Mouse (Mus musculus) bone marrow macrophage, adult 2 months (primary cell): Measurements from ENCODE around the gene H2afy. TPM values are rescaled to one million over a fixed set of nuclear protein-coding genes. Genes with fewer than 3 reads are reported as not detected.

Experiments
- H3K27ac ChIP-seq: 2 replicates; pipeline ENCODE4 v1.5.1; 2012; ENCODE audit warnings: low read depth, low read length; ENCODE audit not compliant: insufficient read depth
- H3K4me1 ChIP-seq: 2 replicates; pipeline ENCODE4 v1.6.1; 2012; ENCODE audit warnings: low read length; ENCODE audit not compliant: control insufficient read depth, insufficient read depth
- H3K4me3 ChIP-seq: 2 replicates; pipeline ENCODE4 v1.5.1; 2012; ENCODE audit warnings: mild to moderate bottlenecking, low read length, moderate library complexity; ENCODE audit not compliant: insufficient read depth
- CTCF ChIP-seq: IDR thresholded peaks from 2 replicates; pipeline ENCODE4 v1.5.1; 2012; ENCODE audit warnings: low read depth, mild to moderate bottlenecking, low read length, moderate library complexity
- POLR2A ChIP-seq: IDR thresholded peaks from 2 replicates; pipeline ENCODE4 v1.6.1; 2012; ENCODE audit warnings: mild to moderate bottlenecking, low read depth, low read length, borderline replicate concordance
- polyA plus RNA-seq: library from polyadenylated mRNA; stranded (reverse); fragments of >200 nt; gene quantifications from 2 replicates; pipeline ENCODE4 v1.2.4, GENCODE M21; 2012; ENCODE audit not compliant: missing spikeins, insufficient read depth, insufficient read length

The H2afy gene
- polyA plus RNA-seq, 1 experiment: 179 TPM

DNA sequence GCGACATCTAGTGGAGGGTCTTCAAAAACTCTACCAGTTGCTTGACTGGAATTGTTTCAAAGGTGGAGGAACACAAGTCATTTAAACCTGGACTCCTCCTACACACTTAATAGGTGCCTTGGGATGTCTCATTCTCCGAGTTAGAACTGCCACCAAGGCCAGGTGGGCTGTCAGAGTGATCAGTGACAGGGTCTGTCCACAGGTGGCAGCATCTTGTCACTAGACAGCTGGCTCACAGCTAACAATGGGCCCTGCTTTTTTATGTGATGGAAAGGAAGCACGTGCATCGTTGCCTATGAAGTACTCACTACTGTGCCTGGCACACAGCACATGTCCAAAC lies 63.9 kb downstream of the H2afy start:
- TF ChIP-seq CTCF (no peak), POLR2A (no peak)
- Histone ChIP-seq H3K27ac (no peak overlapping the region), H3K4me1 (peaks cover 3% of the 10 kb centered on the region), H3K4me3 (no peak overlapping the region)

DNA sequence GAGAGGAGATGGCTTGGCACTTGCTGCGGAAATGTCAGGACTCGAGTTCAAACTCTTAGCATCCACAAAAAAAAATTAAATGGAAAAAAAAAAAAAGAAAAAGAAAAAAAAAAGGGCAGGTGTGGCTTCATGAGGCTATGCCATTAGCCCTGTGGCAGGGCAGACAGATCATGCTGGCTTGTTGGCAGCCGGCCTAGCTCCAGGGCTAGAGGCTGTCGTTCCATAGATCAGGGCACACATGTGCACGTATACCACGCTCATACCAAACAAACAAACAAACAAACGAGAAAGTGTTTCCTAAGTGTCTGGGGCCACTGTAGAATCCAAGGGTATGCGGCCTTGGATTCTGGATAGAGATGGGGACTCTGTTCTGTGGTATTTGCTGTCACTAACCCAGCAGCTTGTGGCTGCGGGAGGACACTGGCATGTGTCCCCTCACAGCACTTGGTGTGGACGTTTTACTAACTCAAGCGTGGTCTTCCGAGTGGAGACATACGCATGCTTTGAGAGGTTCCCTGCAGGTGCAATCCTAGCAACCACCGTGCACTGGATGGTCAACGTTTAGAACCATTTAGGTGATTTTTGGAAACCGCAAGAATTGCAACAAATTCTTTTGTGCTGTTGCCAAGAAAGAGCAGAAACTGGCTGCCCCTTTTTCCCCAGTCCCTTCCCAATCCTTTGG lies 64.4 kb downstream of the H2afy start:
- no peak for TF ChIP-seq POLR2A
- no peak for TF ChIP-seq CTCF
- H3K4me3 ChIP-seq: no peak overlapping the region
- peaks cover 6% of the 10 kb centered on the region for H3K4me1 ChIP-seq
- H3K27ac ChIP-seq: no peak overlapping the region

GRCm38 (mm10) chr13:56069643-56070042 lies 66.5 kb downstream of the H2afy start:
- TF ChIP-seq CTCF: no peak
- TF ChIP-seq POLR2A: no peak
- H3K27ac ChIP-seq: no peak overlapping the region
- H3K4me1 ChIP-seq: peaks cover 6% of the 10 kb centered on the region
- H3K4me3 ChIP-seq: no peak overlapping the region

- Histone ChIP-seq H3K27ac (no peak overlapping the region), H3K4me3 (no peak overlapping the region), H3K4me1 (peaks cover 6% of the 10 kb centered on the region)
- TF ChIP-seq POLR2A (no peak), CTCF (no peak)
Observed at GRCm38 (mm10) chr13:56068517-56068916, 67.6 kb downstream of the H2afy start.

DNA sequence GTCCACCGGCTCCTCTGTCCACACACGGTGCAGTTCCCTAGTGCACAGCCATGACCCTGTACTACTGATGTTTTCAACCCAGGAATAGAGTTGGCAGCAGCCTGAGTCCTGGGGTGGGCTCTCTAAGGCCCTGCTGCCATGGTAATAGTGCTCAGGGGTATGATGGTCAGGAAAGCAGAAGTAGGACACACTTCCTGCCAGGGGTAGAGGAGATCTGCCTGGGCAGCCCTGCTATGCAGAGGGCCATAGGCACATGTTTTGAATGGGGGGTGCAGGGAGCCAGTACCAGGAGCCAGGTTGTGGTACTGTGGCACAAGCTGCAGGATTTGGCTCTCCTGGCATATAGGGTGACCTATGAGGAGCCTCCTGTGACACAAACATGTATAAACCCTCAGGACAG lies 69.3 kb downstream of the H2afy start:
- Histone ChIP-seq H3K27ac (no peak overlapping the region), H3K4me1 (peaks cover 6% of the 10 kb centered on the region), H3K4me3 (no peak overlapping the region)
- TF ChIP-seq POLR2A (no peak), CTCF (no peak)

GRCm38 (mm10) chr13:56066152-56066551 lies 70.0 kb downstream of the H2afy start:
- Histone ChIP-seq H3K27ac (no peak overlapping the region), H3K4me1 (peaks cover 6% of the 10 kb centered on the region), H3K4me3 (no peak overlapping the region)
- TF ChIP-seq CTCF: no peak

- H3K4me3 ChIP-seq: no peak overlapping the region
- no peak for TF ChIP-seq POLR2A
- TF ChIP-seq CTCF: no peak
- H3K4me1 ChIP-seq: no peaks in the 10 kb centered on the region
- no peak overlapping the region for H3K27ac ChIP-seq
Observed at GRCm38 (mm10) chr13:56057761-56058160, 78.4 kb downstream of the H2afy start.

GRCm38 (mm10) chr13:56055720-56056119 lies 80.4 kb downstream of the H2afy start:
- TF ChIP-seq CTCF (no peak), POLR2A (no peak)
- Histone ChIP-seq H3K27ac (no peak overlapping the region), H3K4me3 (no peak overlapping the region), H3K4me1 (no peaks in the 10 kb centered on the region)

- Histone ChIP-seq H3K4me1 (no peaks in the 10 kb centered on the region), H3K27ac (no peak overlapping the region), H3K4me3 (no peak overlapping the region)
- no peak for TF ChIP-seq POLR2A
- no peak for TF ChIP-seq CTCF
Observed at GRCm38 (mm10) chr13:56054089-56054488, 82.1 kb downstream of the H2afy start.

DNA sequence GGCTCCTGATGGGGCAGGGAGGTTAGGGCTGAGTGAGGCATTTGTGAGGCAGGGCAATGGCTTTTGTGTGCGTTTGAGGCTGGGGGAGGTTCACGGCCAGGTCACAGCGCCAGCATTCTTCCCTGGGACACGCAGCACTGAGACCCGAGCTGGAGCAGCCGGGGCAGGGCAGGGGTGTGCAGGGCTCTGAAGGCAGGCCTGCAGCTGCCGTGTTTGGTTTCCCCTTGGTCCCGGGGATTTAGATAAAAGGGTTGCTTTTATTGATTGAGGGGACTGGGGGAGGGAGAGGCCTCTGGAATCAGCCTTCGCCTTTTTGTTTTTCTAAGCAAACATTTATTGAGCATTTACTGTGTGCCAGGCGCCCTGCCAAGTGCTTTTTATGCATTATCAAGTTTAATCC lies 83.4 kb downstream of the H2afy start:
- Histone ChIP-seq H3K4me1 (no peaks in the 10 kb centered on the region), H3K27ac (no peak overlapping the region), H3K4me3 (no peak overlapping the region)
- TF ChIP-seq CTCF (no peak), POLR2A (no peak)

GRCm38 (mm10) chr13:56050246-56050645 lies 85.9 kb downstream of the H2afy start:
- TF ChIP-seq POLR2A (no peak), CTCF (no peak)
- Histone ChIP-seq H3K27ac (no peak overlapping the region), H3K4me1 (no peaks in the 10 kb centered on the region), H3K4me3 (no peak overlapping the region)
